Mouse (Mus musculus): ENCODE measurements at regions not wholly inside any gene's neighbourhood (a gene's known extent, or its start where the extent isn't known, plus 50 kb on each side); places are given as distances from the start of the nearest gene placed in this dataset.

GRCm38 (mm10) chr16:52858441-52859209, 404.8 kb upstream of the Alcam start:
- no peak for ATAC-seq (replicated peaks in 1 of 2; ENCODE audit: insufficient read depth in 1 of 2, low FRiP score in 2 of 2, low TSS enrichment in 1 of 2, low read depth in 1 of 2, poor library complexity in 2 of 2, severe bottlenecking in 2 of 2)

- no peak for ATAC-seq (replicated peaks in 1 of 2; ENCODE audit: insufficient read depth in 1 of 2, low FRiP score in 2 of 2, low TSS enrichment in 1 of 2, low read depth in 1 of 2, poor library complexity in 2 of 2, severe bottlenecking in 2 of 2)
Observed at GRCm38 (mm10) chr16:52851129-52851528, 397.3 kb upstream of the Alcam start.

- no peak for ATAC-seq (replicated peaks in 1 of 2; ENCODE audit: insufficient read depth in 1 of 2, low FRiP score in 2 of 2, low TSS enrichment in 1 of 2, low read depth in 1 of 2, poor library complexity in 2 of 2, severe bottlenecking in 2 of 2)
Observed at GRCm38 (mm10) chr16:52818976-52819375, 365.1 kb upstream of the Alcam start.

DNA sequence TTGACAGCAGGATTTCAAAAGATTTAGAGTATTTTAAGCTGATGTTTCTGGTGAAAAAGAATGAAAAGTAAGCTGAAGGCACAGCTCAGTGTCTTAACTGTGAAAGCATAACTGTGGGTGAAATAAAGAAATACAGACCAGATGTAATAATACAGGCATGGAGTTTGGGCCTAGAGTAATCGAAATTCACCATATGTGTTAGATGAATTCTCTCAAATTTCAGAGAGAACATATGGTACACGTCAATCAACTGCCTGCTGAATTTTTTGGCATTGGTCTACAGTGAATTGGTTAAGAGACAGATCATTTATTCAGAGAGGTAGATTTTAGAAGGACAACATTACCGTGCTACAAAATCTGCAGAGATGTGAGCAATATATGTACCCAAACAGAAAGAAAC, 357.3 kb upstream of the Alcam start:
- no peak for ATAC-seq (replicated peaks in 1 of 2; ENCODE audit: insufficient read depth in 1 of 2, low FRiP score in 2 of 2, low TSS enrichment in 1 of 2, low read depth in 1 of 2, poor library complexity in 2 of 2, severe bottlenecking in 2 of 2)

GRCm38 (mm10) chr16:52804365-52804764, 350.5 kb upstream of the Alcam start:
- no peak for ATAC-seq (replicated peaks in 1 of 2; ENCODE audit: insufficient read depth in 1 of 2, low FRiP score in 2 of 2, low TSS enrichment in 1 of 2, low read depth in 1 of 2, poor library complexity in 2 of 2, severe bottlenecking in 2 of 2)

DNA sequence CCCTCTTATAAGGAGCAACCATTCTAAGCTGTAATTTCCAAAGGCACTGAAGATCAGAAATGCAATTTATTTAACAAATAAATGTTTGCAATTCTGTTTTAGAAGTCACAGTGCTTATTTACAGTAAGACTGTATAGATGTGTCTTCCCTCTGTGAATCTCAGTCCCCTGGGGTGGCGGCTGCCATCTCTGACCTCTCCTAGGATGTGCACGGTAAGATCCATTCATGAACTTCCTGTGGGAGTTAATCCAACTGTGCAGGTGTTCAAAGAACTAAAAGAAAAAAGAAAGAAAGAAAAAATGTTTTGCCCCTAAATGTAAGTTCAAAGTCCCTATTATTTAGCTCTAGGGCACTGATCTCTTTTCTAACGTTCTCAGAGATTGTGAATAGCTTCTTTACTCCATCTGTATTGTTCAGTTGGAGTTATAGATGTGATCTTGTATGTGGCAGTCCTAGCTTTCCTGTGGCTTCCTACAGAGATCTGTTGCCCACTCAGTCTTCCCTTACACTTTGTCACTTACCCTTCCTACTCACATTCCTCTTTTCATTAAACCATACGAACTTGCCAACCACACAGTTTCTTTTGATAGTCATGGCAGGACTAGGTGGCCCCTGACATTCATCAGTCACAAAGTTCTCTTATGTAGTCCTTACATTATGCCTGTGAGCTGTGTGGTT, 346.0 kb upstream of the Alcam start:
- no peak for ATAC-seq (replicated peaks in 1 of 2; ENCODE audit: insufficient read depth in 1 of 2, low FRiP score in 2 of 2, low TSS enrichment in 1 of 2, low read depth in 1 of 2, poor library complexity in 2 of 2, severe bottlenecking in 2 of 2)

DNA sequence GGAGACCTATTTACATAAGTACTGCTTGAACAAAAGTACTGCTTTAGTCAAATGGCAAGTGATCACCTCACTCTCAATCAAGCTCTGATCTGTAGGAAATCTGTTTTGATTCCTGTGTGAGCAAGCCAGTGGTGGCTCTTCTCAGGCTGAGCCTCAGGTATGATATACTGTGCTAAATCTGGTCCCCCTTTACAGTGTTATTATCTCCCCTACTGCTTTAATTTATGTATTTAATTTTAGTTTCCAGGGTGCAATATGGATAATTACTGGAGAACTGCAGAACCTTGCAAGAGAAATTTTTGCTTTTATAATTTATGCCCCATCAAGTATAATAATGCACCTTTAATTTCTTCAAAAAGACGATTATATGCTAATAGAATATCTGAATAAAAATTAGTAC, 341.3 kb upstream of the Alcam start:
- ATAC-seq (replicated peaks in 1 of 2; ENCODE audit: insufficient read depth in 1 of 2, low FRiP score in 2 of 2, low TSS enrichment in 1 of 2, low read depth in 1 of 2, poor library complexity in 2 of 2, severe bottlenecking in 2 of 2), result no peak

DNA sequence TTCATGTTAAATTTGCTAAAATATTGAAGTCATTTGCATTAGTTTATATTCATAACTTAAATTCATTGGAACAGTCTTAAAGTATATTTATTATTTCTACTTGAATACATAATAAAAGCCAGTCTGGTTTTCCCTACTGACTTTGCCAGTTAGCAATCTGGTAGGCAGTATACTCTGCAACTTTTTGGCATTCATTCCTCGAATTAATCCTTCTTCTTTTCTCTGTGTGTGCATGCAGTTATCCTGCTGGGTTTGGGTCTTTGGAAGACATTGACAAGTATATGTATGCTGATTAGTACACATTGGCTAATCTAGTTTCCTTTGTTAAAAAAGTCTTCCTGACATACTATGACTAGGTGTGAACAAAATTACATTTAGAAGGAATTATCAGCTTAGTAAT, 336.1 kb upstream of the Alcam start:
- ATAC-seq (replicated peaks in 1 of 2; ENCODE audit: insufficient read depth in 1 of 2, low FRiP score in 2 of 2, low TSS enrichment in 1 of 2, low read depth in 1 of 2, poor library complexity in 2 of 2, severe bottlenecking in 2 of 2), result no peak

DNA sequence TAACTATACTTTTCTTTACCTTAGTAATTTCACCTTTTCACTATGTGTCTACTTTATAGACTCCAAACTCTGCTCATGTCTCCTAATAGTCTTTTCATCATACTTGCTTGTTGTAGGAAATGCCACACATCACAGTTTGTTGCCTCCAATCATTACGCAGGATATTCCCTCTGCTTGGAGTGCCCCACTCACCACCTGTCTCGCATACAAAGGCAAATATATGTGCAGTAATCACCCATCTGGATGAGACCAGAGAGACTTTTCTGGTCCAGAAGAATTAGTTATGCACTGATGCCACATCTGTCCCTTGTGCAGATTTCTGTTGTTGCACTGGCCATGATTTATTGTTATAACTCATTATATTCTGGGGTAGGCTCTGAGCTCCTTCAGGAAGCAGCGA, 293.9 kb upstream of the Alcam start:
- no peak for ATAC-seq (replicated peaks in 1 of 2; ENCODE audit: insufficient read depth in 1 of 2, low FRiP score in 2 of 2, low TSS enrichment in 1 of 2, low read depth in 1 of 2, poor library complexity in 2 of 2, severe bottlenecking in 2 of 2)

GRCm38 (mm10) chr16:52746186-52746585, 292.3 kb upstream of the Alcam start:
- no peak for ATAC-seq (replicated peaks in 1 of 2; ENCODE audit: insufficient read depth in 1 of 2, low FRiP score in 2 of 2, low TSS enrichment in 1 of 2, low read depth in 1 of 2, poor library complexity in 2 of 2, severe bottlenecking in 2 of 2)

DNA sequence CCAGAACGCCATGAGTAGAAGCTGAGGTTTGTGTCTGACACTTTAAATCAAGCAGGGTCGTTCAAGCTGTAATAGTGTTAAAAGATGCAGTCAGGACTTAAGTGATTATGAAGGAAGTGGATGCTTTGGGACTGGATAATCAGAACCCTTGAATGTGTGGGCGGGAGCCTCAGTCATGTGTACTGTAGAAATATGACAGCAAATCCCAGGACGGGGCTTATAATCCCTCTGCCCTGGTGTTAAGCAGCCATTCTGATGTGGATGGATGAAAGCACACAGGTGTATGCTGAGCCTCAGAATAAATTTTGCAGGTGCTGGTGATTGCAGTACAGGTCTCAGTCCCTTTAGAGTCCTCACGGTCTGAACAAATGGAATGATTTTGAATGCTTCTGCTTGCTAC, 290.8 kb upstream of the Alcam start:
- ATAC-seq (replicated peaks in 1 of 2; ENCODE audit: insufficient read depth in 1 of 2, low FRiP score in 2 of 2, low TSS enrichment in 1 of 2, low read depth in 1 of 2, poor library complexity in 2 of 2, severe bottlenecking in 2 of 2), result no peak

- no peak for ATAC-seq (replicated peaks in 1 of 2; ENCODE audit: insufficient read depth in 1 of 2, low FRiP score in 2 of 2, low TSS enrichment in 1 of 2, low read depth in 1 of 2, poor library complexity in 2 of 2, severe bottlenecking in 2 of 2)
Observed at GRCm38 (mm10) chr16:52742166-52742565, 288.3 kb upstream of the Alcam start.

DNA sequence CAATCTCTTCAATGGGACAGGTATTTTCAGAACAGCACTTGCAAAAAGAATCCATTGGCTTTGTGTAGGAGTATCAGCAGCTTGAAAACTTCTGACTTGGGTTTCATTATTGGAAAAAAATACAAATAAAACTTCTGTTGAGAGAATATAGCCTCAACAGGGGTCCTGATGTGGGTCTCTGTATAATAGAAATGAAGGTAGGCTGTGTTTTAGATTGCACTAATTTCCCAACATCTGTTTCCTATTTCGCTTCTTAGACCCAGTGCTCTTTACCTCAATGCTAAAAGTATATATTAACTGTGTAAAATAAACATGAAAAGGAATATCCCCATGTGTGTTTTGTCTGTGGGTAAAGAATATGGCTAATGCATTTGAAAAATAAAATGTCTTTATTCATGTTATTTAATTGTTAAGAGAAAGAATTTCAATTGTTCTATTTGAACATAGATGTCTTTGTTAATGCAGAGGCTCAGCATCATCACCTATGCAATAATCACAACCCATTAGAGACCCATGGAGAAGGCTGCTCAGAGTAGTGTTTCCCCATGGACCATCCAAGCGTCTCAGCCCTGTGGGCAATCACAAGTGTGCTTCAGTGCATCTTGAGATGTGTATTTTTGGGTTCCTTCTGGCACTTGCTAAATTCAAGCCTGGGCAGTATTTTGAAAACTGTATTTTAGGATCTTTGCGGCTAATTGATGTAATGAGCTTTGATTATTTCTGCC, 272.4 kb upstream of the Alcam start:
- ATAC-seq (replicated peaks in 1 of 2; ENCODE audit: insufficient read depth in 1 of 2, low FRiP score in 2 of 2, low TSS enrichment in 1 of 2, low read depth in 1 of 2, poor library complexity in 2 of 2, severe bottlenecking in 2 of 2), result no peak

DNA sequence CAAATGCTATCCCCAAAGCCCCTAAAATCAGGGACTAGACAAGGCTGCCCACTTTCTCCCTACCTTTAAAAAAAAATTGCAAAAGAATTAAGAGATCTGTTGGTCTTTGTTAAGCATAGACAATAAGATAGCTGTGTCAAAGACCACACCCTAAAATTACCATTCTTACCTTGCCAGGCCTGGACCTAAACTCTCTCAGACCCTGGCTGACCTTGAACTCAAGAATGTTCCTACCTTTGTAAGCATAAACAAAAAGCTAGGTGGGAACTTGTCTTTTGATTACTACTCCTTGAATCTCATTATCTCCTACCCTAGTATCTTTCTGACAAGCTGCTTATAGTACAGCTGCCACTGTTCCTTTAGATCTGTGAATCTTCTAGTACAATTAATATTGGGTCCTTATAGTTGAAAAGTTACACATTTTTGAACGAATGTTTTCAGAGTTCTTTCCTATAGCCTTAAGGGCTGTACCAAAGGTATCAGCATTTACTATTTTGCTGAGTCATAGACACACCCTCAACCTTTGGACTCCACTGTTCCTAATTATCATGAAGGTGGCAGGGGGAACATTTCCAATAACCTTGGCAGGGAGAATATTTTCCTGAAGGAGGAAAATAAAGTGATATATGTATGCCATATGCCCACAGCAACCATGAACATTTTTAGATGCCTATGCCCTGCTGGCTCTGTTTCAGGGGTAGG, 264.5 kb upstream of the Alcam start:
- ATAC-seq (replicated peaks in 1 of 2; ENCODE audit: insufficient read depth in 1 of 2, low FRiP score in 2 of 2, low TSS enrichment in 1 of 2, low read depth in 1 of 2, poor library complexity in 2 of 2, severe bottlenecking in 2 of 2), result no peak

DNA sequence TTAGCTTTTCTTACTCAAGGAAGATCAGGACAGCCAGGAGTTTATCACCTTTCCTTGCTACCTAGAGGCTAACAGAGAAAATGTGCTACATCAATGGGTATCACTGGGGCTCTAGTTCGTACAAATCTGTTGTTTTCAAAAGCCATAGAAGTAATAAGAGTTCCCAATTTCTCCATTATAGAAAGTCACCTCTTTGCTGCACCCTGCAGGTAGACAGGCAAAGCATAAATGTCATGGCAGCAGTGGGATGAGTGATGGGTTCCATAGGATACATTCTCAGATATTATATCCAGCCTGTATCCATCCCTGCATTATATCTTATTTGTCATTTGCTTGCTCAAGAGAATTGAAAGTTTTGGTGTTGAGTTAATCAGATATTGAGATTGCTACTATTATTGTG, 236.4 kb upstream of the Alcam start:
- ATAC-seq (replicated peaks in 1 of 2; ENCODE audit: insufficient read depth in 1 of 2, low FRiP score in 2 of 2, low TSS enrichment in 1 of 2, low read depth in 1 of 2, poor library complexity in 2 of 2, severe bottlenecking in 2 of 2), result no peak

GRCm38 (mm10) chr16:52654825-52655224, 201.0 kb upstream of the Alcam start:
- ATAC-seq (replicated peaks in 1 of 2; ENCODE audit: insufficient read depth in 1 of 2, low FRiP score in 2 of 2, low TSS enrichment in 1 of 2, low read depth in 1 of 2, poor library complexity in 2 of 2, severe bottlenecking in 2 of 2), result no peak
